Mouse (Mus musculus) hindbrain, embryonic 12.5 days (tissue): Measurements from ENCODE around the gene AY074887. TPM values are rescaled to one million over a fixed set of nuclear protein-coding genes. Genes with fewer than 3 reads are reported as not detected.
A peak's percentile ranks its signal among the peaks of the same experiment; 100 is the strongest.

Source experiments
- ATAC-seq: fragments of 200-750 bp; cut with Nextera tagmentation; 2 replicates; pipeline ENCODE4 v1.8.0; 2017; ENCODE audit warnings: moderate TSS enrichment; ENCODE audit not compliant: low FRiP score
- H3K27ac ChIP-seq: fragments of 300-500 bp; sonication (generic); 2 replicates; pipeline ENCODE4 v1.5.1; 2016; ENCODE audit warnings: mild to moderate bottlenecking
- H3K27me3 ChIP-seq: fragments of 300-500 bp; sonication (generic); 2 replicates; pipeline ENCODE4 v1.6.1; 2016; ENCODE audit warnings: mild to moderate bottlenecking
- H3K36me3 ChIP-seq: fragments of 300-500 bp; sonication (generic); 2 replicates; pipeline ENCODE4 v1.6.1; 2016; ENCODE audit warnings: mild to moderate bottlenecking
- H3K4me1 ChIP-seq: fragments of 300-500 bp; sonication (generic); 2 replicates; pipeline ENCODE4 v1.6.1; 2016
- H3K4me2 ChIP-seq: fragments of 300-500 bp; sonication (generic); replicated peaks from 2 replicates; pipeline ENCODE4 v1.6.1; 2016; ENCODE audit warnings: mild to moderate bottlenecking
- H3K4me3 ChIP-seq: fragments of 300-500 bp; sonication (generic); 2 replicates; pipeline ENCODE4 v1.5.1; 2016; ENCODE audit warnings: mild to moderate bottlenecking
- H3K9ac ChIP-seq: fragments of 300-500 bp; sonication (generic); 2 replicates; pipeline ENCODE4 v1.6.1; 2016; ENCODE audit warnings: mild to moderate bottlenecking, moderate library complexity
- H3K9me3 ChIP-seq: fragments of 300-500 bp; sonication (generic); replicated peaks from 2 replicates; pipeline ENCODE4 v1.6.1; 2016; ENCODE audit warnings: mild to moderate bottlenecking
- WGBS: fragments of 180-500 bp; shearing (Covaris S2); methylation state at CpG from one replicate; pipeline ENCODE4 v1.1.7; 2016; 5-methylcytosine and 5-hydroxymethylcytosine counted together
- polyA plus RNA-seq: library from polyadenylated mRNA; unstranded; fragments of >200 nt; fragmentation: Nextera tagmentation; extraction: Ambion mirVana; gene quantifications from 2 replicates; pipeline ENCODE4 v1.2.1, GENCODE M21; 2016

Gene AY074887
- polyA plus RNA-seq, 1 experiment from 2014 or later: 1.4 TPM

- H3K9ac ChIP-seq: no peak overlapping the region
- no peak for ATAC-seq
Measured at GRCm38 (mm10) chr9:54946256-54946655, 4.5 kb downstream of the AY074887 start.

GRCm38 (mm10) chr9:54944467-54944866 is 6.3 kb downstream of the AY074887 start:
- Histone ChIP-seq H3K9ac (no peak overlapping the region), H3K4me3 (no peak overlapping the region), H3K27me3 (no peaks in the 10 kb centered on the region), H3K4me1 (no peaks in the 10 kb centered on the region), H3K27ac (no peak overlapping the region), H3K36me3 (no peaks in the 10 kb centered on the region), H3K9me3 (no peaks in the 10 kb centered on the region), H3K4me2 (no peak overlapping the region)
- 67% methylated on average over 2 of the region's 2 CpGs for WGBS
- no peak for ATAC-seq

More at GRCm38 (mm10) chr9:54946256-54946655, 4.5 kb downstream of the AY074887 start:
- H3K27me3 ChIP-seq: no peaks in the 10 kb centered on the region
- H3K27ac ChIP-seq: no peak overlapping the region
- H3K4me1 ChIP-seq: peaks cover 2% of the 10 kb centered on the region; the same call in 1 of the 2 replicates
- H3K4me3 ChIP-seq: no peak overlapping the region
- H3K4me2 ChIP-seq: no peak overlapping the region
- H3K9me3 ChIP-seq: no peaks in the 10 kb centered on the region
- H3K36me3 ChIP-seq: no peaks in the 10 kb centered on the region
- 79% methylated on average over 16 of the region's 16 CpGs for WGBS

- Histone ChIP-seq H3K4me2 (no peak overlapping the region), H3K9ac (no peak overlapping the region), H3K4me3 (no peak overlapping the region), H3K4me1 (no peaks in the 10 kb centered on the region), H3K27me3 (no peaks in the 10 kb centered on the region), H3K27ac (no peak overlapping the region), H3K9me3 (no peaks in the 10 kb centered on the region), H3K36me3 (peaks cover 4% of the 10 kb centered on the region; the same call in 1 of the 2 replicates)
- 97% methylated on average over 4 of the region's 4 CpGs for WGBS
- ATAC-seq: no peak
Measured at GRCm38 (mm10) chr9:54942071-54942470, 8.7 kb downstream of the AY074887 start.

- ATAC-seq: no peak
- H3K9me3 ChIP-seq: no peaks in the 10 kb centered on the region
- no peaks in the 10 kb centered on the region for H3K4me1 ChIP-seq
- no peak overlapping the region for H3K9ac ChIP-seq
- H3K27me3 ChIP-seq: no peaks in the 10 kb centered on the region
- H3K27ac ChIP-seq: no peak overlapping the region
- H3K4me2 ChIP-seq: no peak overlapping the region
- H3K36me3 ChIP-seq: no peaks in the 10 kb centered on the region
- 72% methylated on average over 2 of the region's 2 CpGs for WGBS
- H3K4me3 ChIP-seq: no peak overlapping the region
Measured at GRCm38 (mm10) chr9:54932379-54932778, 18.4 kb downstream of the AY074887 start.

- H3K36me3 ChIP-seq: no peaks in the 10 kb centered on the region
Measured at GRCm38 (mm10) chr9:54931765-54932164, 19.0 kb downstream of the AY074887 start.

GRCm38 (mm10) chr9:54930741-54931140 is 20.1 kb downstream of the AY074887 start:
- Histone ChIP-seq H3K27ac (no peak overlapping the region), H3K4me3 (no peak overlapping the region), H3K9ac (no peak overlapping the region), H3K27me3 (no peaks in the 10 kb centered on the region), H3K4me1 (no peaks in the 10 kb centered on the region), H3K36me3 (no peaks in the 10 kb centered on the region), H3K9me3 (no peaks in the 10 kb centered on the region), H3K4me2 (no peak overlapping the region)
- WGBS: 98% methylated on average over 1 of the region's 1 CpGs
- ATAC-seq: no peak

More at GRCm38 (mm10) chr9:54931765-54932164, 19.0 kb downstream of the AY074887 start:
- H3K27me3 ChIP-seq: no peaks in the 10 kb centered on the region
- H3K9me3 ChIP-seq: no peaks in the 10 kb centered on the region
- no peak overlapping the region for H3K4me2 ChIP-seq
- ATAC-seq: no peak
- 14% methylated on average over 1 of the region's 1 CpGs for WGBS
- H3K4me1 ChIP-seq: no peaks in the 10 kb centered on the region
- H3K27ac ChIP-seq: no peak overlapping the region
- no peak overlapping the region for H3K4me3 ChIP-seq
- no peak overlapping the region for H3K9ac ChIP-seq

GRCm38 (mm10) chr9:54919946-54920345 is 30.9 kb downstream of the AY074887 start:
- no peak overlapping the region for H3K4me2 ChIP-seq
- peaks cover 9% of the 10 kb centered on the region for H3K36me3 ChIP-seq
- ATAC-seq: no peak
- no peaks in the 10 kb centered on the region for H3K9me3 ChIP-seq
- no peak overlapping the region for H3K27ac ChIP-seq
- H3K27me3 ChIP-seq: no peaks in the 10 kb centered on the region
- no peak overlapping the region for H3K4me3 ChIP-seq
- WGBS: 57% methylated on average over 4 of the region's 4 CpGs
- no peak overlapping the region for H3K9ac ChIP-seq
- 0 out of 2 replicates have a peak, but pooled peaks cover 2% of the 10 kb centered on the region for H3K4me1 ChIP-seq

GRCm38 (mm10) chr9:54918781-54919180 is 32.0 kb downstream of the AY074887 start:
- Histone ChIP-seq H3K9ac (no peak overlapping the region), H3K4me1 (0 out of 2 replicates have a peak, but pooled peaks cover 2% of the 10 kb centered on the region), H3K27me3 (no peaks in the 10 kb centered on the region), H3K9me3 (no peaks in the 10 kb centered on the region), H3K4me2 (no peak overlapping the region), H3K36me3 (peaks cover 9% of the 10 kb centered on the region), H3K4me3 (no peak overlapping the region), H3K27ac (no peak overlapping the region)
- ATAC-seq: no peak
- 95% methylated on average over 5 of the region's 5 CpGs for WGBS

GRCm38 (mm10) chr9:54918191-54918590 is 32.6 kb downstream of the AY074887 start:
- ATAC-seq: no peak
- Histone ChIP-seq H3K4me2 (no peak overlapping the region), H3K9me3 (no peaks in the 10 kb centered on the region), H3K9ac (no peak overlapping the region), H3K27ac (no peak overlapping the region), H3K4me3 (no peak overlapping the region), H3K27me3 (no peaks in the 10 kb centered on the region), H3K4me1 (0 out of 2 replicates have a peak, but pooled peaks cover 2% of the 10 kb centered on the region), H3K36me3 (peaks cover 9% of the 10 kb centered on the region)
- WGBS: 75% methylated on average over 2 of the region's 2 CpGs

- WGBS: under 1% methylated on average over 34 of the region's 34 CpGs
- Histone ChIP-seq H3K27me3 (no peaks in the 10 kb centered on the region), H3K4me2 (peak within 1 kb of the TSS; percentile 85), H3K9ac (peak within 1 kb of the TSS; percentile 73), H3K4me3 (peak within 1 kb of the TSS; percentile 63), H3K9me3 (no peaks in the 10 kb centered on the region), H3K36me3 (peaks cover 2% of the 10 kb centered on the region), H3K4me1 (0 out of 2 replicates have a peak, but pooled peaks cover 2% of the 10 kb centered on the region), H3K27ac (peak within 1 kb of the TSS; percentile 49; the same call in 1 of the 2 replicates)
- peak; percentile 99 for ATAC-seq
Measured at GRCm38 (mm10) chr9:54917010-54917677, 33.7 kb downstream of the AY074887 start, which contains the start of gene Hykk. TSS of gene Hykk (plus strand) at chr9:54917283.

GRCm38 (mm10) chr9:54916401-54916800 is 34.4 kb downstream of the AY074887 start:
- Histone ChIP-seq H3K4me3 (peak overlapping the region; percentile 63), H3K9ac (no peak overlapping the region), H3K36me3 (peaks cover 4% of the 10 kb centered on the region; the same call in 1 of the 2 replicates), H3K4me2 (peak overlapping the region; percentile 85), H3K27me3 (no peaks in the 10 kb centered on the region), H3K27ac (no peak overlapping the region), H3K4me1 (0 out of 2 replicates have a peak, but pooled peaks cover 2% of the 10 kb centered on the region), H3K9me3 (no peaks in the 10 kb centered on the region)
- WGBS: 70% methylated on average over 8 of the region's 8 CpGs
- peak; percentile 10 for ATAC-seq

GRCm38 (mm10) chr9:54915576-54915975 is 35.2 kb downstream of the AY074887 start:
- H3K4me1 ChIP-seq: 0 out of 2 replicates have a peak, but pooled peaks cover 2% of the 10 kb centered on the region
- no peaks in the 10 kb centered on the region for H3K27me3 ChIP-seq
- no peak overlapping the region for H3K9ac ChIP-seq
- H3K4me2 ChIP-seq: no peak overlapping the region
- peaks cover 4% of the 10 kb centered on the region; the same call in 1 of the 2 replicates for H3K36me3 ChIP-seq
- H3K4me3 ChIP-seq: no peak overlapping the region
- no peak for ATAC-seq
- H3K27ac ChIP-seq: no peak overlapping the region
- 71% methylated on average over 7 of the region's 7 CpGs for WGBS
- H3K9me3 ChIP-seq: no peaks in the 10 kb centered on the region

- Histone ChIP-seq H3K9me3 (no peaks in the 10 kb centered on the region), H3K4me3 (no peak overlapping the region), H3K4me2 (no peak overlapping the region), H3K9ac (no peak overlapping the region), H3K27ac (no peak overlapping the region), H3K4me1 (no peaks in the 10 kb centered on the region), H3K27me3 (no peaks in the 10 kb centered on the region), H3K36me3 (peaks cover 49% of the 10 kb centered on the region)
- WGBS: 94% methylated on average over 5 of the region's 5 CpGs
- ATAC-seq: no peak
Measured at GRCm38 (mm10) chr9:54909446-54909845, 41.4 kb downstream of the AY074887 start.
